Mouse (Mus musculus) thymus, postnatal 25 days (tissue): Measurements from ENCODE around the gene Dqx1.

Source experiments
- DNase-seq: peaks from one replicate; pipeline ENCODE4 v3.0.0; 2022

Gene Dqx1

DNA sequence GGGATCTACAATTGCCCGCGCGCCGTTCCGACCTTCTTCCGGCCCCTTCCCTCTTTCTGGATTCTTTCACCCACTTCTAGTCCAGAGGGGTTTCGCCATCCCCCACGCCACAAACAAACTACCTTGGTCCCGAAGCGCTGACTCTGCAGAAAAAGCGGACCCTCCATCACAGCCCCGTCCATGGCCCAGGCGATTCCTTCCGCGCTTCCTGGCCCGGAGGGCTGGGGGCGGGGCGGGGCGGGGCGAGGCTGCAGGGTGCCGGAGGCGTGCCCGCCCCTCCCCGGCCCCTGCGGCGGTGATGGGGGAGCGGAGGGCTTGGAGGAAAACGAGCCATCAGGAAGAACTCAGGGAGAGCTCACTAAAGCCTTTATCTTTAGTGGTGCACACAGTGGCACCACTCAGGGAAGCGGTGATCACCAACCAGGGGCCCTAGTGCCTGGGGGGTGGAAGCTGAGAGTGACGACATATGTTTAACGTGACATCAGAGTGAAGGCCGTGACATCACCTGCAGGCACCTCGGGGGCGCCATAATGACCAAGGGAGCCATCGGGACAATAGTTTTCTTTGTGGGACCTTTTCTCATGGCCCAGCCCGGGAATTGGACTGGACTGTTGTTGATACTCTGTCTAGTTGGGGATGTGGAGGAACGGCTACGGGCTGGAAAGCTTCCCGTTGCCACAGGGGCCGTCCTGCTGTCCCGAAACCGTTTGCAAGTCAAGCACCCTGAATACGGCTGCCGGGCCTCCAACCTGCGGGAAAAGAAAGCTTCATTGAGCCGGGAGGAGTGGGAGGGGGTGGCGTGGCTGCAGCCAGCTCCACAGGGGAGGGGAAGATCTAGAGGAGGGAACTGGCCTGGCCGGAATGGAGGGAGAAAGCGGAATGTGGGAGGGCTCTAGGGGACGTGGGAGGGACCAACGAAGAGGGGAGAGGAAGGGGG, 24.1 kb upstream of the Dqx1 start, which contains the start of the genes Dok1 and Loxl3:
TSS of gene Dok1 (minus strand) at position 223 of the 937 bp plus-strand sequence.
TSS of gene Loxl3 (plus strand) at position 925 of the 937 bp plus-strand sequence.
- DNase-seq, result peak; percentile 77

GRCm38 (mm10) chr6:83034463-83035055, 23.1 kb upstream of the Dqx1 start:
- no peak for DNase-seq

GRCm38 (mm10) chr6:83037188-83037587, 20.5 kb upstream of the Dqx1 start:
- no peak for DNase-seq

DNA sequence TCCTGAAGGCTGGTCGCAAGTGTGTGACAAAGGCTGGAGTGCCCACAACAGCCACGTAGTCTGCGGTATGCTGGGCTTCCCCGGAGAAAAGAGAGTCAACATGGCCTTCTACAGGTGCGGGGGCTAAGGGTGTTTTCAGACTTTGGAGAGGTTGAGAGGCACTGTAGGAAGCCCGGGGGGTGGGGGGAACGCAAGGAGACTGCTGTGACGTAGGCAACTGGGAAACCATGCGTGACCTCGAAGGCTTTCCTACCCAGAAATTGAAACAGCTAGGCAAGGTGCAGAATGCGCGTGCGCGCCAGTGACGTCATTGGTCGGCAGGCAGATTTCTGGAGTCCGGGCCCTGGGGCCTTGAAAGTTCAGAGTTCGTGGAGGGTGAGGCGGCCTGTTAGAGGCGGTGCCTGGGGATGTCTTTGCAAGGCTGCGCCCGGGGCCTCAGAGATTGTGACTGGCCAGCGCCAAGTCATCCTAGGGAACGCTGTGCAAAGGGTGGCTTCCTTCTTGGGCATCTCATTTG, 19.1 kb upstream of the Dqx1 start:
- DNase-seq, result peak; percentile 94

DNA sequence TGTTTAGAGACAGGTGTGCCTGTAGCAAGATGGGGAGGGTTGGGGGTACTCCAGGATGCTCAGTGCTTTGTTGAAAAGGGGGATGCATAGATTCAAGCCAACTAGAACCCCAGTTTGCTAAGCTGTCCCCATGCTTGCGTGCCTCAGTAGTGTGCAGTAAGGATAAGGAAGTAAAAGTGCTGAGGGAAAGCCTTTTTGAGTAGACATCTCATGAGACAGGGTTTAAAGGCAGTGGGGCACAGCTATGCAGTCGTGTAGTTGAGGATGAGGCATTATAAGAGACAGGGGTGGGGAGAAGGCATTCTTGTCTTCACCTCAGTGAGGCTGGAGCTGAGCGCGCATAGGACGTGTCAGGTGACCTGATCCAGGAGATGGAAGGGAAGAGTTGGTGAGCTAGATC, 17.0 kb upstream of the Dqx1 start:
- DNase-seq, result no peak

GRCm38 (mm10) chr6:83043561-83043960, 14.1 kb upstream of the Dqx1 start:
- no peak for DNase-seq

- no peak for DNase-seq
These were observed 13.7 kb upstream of the Dqx1 start for GRCm38 (mm10) chr6:83043993-83044392.

DNA sequence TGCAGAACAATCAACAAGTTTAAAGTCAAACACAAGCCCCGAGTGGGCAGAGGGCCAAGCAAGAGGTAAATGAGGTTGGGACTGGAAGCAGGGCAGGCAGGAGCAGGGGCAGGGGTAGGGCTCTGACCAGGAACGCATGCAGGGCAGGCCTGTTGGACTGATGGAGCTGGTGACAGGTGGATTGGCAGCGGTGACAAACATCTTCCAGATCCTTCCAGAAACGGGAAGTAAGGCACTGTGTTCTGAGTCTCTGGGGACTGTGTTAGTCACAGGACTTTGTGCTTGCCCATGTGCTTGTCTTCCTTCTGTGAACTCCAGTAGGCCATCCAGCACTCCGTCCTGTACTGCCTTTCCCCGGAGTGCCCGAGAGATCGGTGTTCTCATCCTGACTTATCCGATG, 12.9 kb upstream of the Dqx1 start:
- DNase-seq, result no peak

DNA sequence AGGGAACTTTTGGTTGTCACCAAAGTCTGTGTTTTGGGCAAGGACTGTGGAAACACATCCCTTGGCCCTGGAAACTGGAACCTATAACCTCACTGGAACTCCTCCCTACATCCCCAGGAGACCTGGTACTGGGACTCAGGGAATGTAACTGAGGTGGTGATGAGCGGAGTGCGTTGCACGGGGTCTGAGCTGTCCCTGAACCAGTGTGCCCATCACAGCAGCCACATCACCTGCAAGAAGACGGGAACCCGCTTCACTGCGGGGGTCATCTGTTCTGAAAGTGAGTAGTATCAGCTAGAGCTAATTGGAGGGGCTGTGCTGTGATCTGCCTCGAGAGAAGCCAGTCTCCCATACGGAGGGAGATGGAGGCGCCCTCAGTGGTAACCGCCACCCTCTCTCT, 8.3 kb upstream of the Dqx1 start:
- no peak for DNase-seq

GRCm38 (mm10) chr6:83053136-83053960, 4.3 kb upstream of the Dqx1 start:
- peak; percentile 22 for DNase-seq

- peak; percentile 96 for DNase-seq
These were observed 3.4 kb upstream of the Dqx1 start, which contains the start of gene Aup1 for GRCm38 (mm10) chr6:83054074-83054851. Gene Aup1, plus strand, starts transcription at chr6:83054521.

DNA sequence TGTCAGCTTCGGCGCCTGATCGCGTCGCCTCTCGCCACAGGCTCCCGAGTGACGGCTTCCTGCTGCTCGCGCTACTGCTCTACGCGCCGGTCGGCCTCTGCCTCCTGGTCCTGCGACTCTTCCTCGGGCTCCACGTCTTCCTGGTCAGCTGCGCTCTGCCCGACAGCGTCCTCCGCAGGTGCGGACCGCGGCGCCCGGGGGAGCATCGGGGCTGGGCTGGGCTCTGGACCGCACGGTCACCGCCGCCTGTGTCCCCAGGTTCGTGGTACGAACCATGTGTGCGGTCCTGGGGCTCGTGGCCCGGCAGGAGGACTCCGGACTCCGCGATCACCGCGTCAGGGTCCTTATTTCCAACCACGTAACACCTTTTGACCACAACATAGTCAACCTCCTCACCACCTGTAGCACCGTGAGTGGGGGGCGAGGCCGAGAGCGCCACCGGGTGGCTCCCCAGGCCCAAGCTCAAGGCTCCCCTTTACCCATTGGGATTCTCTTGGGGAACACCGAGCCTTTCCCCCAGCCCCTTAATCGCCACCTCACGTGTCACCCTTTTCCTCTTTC, 2.7 kb upstream of the Dqx1 start, which contains the start of gene Htra2:
TSS of gene Htra2 (minus strand) at position 403 of the 561 bp plus-strand sequence.
- DNase-seq, result peak; percentile 66

DNA sequence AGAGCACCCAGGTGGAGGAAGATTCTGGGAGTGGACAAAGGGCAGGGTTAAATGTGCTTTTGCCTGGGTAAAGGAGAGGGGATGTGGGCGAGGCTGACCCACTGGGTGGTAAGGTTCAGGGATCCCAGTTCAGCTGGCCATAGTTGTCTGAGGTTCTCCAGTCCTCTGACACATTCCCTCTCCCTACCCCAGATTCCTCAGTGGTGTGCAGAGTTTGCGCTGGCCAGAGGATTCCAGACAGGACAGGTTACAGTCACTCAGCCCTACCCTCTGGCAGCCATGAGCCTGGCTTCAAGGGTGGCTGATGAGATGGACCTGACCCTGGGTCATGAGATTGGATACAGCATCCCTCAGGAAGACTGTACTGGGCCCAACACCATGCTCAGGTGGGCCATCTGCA, 1.1 kb downstream of the Dqx1 start:
- DNase-seq, result no peak

DNA sequence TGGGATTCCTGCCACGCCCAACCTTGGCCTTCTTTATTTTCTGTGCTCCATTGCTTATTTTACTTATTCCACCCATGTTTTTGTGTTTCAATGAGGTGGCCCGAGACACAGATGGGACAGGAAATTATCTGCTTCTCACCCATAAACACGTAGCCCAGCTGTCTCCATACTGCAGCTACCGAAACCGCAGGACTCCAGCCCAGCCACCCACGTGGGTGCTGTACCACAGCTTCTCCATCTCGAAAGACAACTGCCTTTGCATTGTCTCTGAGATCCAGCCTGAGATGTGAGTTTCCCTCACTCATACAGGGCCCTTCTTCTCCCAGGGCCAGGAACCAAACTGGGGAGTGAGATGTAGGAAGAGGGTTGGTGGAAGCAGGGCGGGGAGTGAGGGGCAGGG, 8.4 kb downstream of the Dqx1 start:
- peak; percentile 45 for DNase-seq

- DNase-seq, result no peak
These were observed 8.8 kb downstream of the Dqx1 start for GRCm38 (mm10) chr6:83066441-83066840.

DNA sequence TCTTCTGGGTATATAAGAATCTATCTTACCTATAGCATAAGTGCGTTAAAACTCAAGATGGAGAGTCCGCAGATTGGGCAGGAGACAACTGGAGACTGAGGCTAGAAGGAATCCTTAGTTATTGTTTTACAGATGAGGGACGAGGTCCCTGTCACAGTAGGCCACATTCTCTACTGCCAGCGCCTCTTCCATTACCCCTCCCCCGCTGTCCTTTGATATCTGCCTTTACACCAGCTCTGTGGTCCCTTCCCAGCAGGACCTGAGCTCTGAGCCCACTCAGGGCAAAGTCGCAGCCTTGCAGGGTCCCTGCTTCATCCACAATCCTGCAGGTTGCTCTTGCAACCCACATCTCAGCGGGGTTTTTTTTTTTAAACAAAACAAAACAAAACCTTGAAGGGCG, 10.6 kb downstream of the Dqx1 start:
- no peak for DNase-seq

DNA sequence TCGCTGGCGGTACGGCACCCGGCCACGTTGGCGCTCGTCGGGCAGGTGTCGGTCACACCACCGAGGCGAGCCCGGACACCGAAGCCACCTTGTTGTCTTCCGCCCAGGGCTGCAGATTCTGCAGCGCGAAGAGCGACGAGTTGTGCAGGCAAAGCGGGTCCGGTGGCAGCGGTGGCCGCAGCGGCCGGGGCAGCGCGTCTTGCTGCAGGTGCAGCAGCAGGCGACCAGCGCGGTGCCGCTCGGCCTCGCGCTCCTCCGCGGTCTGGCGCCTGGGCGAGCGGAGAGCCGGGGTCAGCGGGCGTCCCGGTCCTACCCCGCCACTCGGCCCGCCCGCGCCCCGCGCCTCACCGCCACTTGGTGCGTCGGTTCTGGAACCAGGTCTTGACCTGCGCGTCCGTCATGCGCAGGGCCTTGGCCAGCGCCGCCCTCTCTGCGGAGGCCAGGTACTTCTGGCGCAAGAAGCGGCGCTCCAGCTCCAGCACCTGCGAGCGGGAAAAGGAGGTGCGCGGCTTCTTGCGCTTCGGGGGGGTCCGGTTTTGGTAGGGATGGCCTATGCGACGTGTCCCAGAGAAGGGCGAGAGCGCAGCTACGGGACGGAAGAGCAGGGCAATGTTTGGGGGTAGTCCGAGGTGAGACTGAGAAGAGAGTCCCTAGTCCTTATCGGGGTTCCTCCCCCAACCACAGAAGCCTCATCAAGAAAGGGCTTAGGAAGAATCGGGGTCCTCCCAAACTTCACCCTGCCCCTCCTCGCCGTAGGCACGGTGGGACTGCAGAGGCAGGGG, 11.3 kb downstream of the Dqx1 start:
- no peak for DNase-seq

DNA sequence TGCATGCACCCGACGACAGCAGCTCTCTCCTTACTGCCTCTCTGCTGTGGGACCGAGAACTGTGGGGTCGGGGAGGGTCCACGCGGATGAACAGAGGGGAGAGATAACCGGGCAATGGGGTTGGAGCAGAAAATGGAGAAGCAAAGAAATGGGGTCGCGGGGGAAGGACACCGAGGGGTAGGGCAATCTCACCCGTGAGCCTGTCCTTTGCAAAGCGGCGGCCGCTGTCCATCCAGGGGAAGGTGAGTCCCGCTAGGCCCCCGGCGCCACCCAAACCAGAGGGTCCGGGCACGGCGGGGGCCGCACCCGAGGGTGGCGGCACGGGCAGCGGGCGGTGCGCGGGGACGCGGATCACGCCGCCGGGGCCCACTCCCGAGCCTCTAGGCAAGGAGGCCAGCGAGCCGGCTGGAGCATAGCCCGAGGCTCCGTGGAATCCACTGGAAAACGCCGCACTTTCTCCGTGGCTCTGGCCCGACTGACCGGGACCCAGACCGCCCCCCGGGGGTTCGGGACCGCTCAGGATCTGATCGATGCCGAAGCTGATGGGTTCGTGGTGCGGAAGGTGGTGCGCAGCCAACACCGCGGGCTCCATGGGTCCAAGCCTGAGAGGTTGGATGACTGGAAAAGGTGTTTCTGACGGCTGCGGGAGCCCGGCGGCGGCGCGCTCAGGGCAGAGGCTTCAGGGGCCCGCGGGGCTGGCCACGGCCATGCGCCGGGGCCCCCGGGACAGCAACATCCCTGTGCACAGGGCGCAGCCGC, 12.0 kb downstream of the Dqx1 start:
- no peak for DNase-seq

GRCm38 (mm10) chr6:83070247-83070310, 12.4 kb downstream of the Dqx1 start, which contains the start of gene Tlx2:
Gene Tlx2, minus strand, starts transcription at chr6:83070293.
- DNase-seq, result no peak

GRCm38 (mm10) chr6:83070311-83071219, 12.9 kb downstream of the Dqx1 start:
- DNase-seq, result peak; percentile 40
